Mouse (Mus musculus): ENCODE data around the gene Cpox.

The Cpox gene

DNA sequence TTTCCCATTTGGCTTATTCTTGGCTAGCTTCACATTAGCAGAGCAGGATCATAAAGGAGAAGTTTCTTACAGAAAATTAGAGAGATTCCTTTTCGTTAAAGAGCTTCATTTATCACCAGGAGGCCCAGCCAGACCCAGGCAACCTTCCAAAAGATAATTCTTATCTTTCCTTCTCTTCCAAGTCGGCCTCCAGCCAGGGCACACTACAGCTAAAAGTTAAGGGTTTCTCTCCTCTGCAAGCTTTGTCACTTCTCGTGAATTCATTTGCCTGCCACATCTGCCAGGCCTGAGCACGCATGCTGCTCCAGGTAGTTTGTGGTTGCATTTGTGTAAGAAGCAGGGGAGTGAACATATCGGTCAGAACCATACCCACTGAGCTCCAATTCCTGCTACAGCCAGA, 828 bp upstream of the Cpox start:
- no peak for DNase-seq (ENCODE audit: low spot score)

DNA sequence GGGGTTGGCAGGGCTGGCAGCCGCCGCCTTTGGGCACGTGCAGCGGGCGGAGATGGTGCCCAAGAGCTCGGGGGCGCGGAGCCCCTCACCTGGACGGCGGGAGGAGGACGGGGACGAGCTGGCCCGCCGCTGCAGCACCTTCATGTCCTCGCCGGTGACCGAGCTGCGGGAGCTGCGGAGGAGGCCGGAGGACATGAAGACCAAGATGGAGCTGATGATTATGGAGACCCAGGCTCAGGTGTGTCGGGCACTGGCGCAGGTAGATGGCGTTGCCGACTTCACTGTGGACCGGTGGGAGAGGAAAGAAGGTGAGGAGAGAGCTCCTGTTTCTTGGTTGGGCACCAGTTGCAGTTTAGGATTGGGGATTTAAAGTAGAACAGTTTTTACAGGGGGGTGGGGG, 551 bp downstream of the Cpox start:
- no peak for DNase-seq (ENCODE audit: low spot score)

DNA sequence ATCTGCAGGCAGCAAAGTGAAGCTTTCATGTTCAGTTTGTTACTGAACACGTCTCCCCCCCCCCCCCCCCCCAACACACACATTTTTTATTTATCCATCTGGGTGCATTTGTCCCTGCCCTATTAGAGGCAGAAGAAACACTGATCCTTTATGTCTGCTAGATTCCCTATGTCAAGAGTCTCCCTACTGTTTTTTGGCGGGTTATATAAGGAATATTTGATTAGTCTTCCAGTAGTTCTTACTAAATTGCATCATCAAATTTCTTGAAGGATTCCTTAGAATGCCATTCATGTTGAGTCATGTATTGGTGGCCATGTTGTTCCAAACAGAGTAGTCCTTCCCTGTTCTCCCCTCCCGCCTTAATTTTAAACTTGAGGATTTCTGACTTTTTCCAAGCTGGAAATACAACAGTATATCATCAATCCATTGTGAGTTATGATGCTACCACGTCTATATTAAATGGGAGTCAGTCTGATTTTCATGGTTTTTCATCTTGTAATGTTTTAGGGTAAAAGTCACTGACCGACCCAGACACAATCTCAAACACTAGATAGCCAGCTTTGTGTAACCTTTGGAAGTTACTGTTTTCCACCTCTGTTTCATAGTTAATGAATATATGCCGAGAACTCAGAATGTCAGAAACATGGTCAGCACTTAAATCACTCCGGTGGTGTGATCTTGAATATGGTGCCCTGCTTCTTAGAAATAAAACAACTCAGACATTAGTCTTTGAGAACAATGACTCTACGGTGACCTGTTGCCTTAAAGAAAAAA, 1.3 kb downstream of the Cpox start:
- no peak for DNase-seq (ENCODE audit: low spot score)

DNA sequence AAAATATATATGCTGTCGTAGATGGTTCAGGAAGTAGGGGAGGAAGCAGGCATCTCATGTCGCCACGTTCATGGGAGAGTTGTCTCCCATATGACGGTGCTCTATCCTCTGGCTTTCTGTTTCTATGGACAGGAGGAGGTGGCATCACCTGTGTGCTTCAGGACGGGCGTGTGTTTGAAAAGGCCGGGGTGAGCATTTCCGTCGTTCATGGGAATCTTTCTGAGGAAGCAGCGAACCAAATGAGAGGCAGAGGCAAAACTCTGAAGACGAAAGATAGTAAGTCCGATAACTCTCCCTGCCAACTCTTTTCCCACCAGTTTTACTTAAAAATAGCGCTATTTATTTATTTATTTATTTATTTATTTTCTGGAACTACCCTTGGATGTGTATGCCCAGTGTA, 2.3 kb downstream of the Cpox start:
- DNase-seq (ENCODE audit: low spot score) = no peak

DNA sequence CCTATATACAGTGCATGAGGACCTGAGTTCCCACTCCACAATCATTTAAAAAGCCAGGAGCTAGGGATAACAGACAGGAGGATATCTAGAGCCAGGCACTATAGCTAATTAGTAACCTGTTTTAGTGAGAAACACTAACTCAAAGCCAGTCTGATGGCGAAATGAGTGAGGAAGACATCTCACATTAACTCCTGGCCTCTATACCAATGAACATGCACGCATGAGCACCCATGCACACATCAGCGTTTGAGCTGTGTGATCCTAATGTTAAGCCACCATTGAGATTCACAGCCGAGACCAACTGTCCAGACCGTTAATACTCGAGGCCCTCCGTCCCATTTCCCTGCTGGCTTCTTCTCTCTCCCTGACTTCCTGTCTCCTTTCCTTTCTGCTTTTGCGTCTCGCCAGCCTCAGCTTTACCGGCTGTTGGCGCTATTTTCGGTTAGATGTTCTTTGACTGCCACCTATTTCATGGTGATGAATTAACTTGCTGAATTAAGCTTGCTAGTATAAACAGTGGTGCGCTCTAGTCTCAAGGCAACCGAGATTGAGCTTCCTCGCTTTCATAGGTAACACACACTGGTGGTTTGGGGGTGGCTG, 3.8 kb downstream of the Cpox start:
- no peak for DNase-seq (ENCODE audit: low spot score)

DNA sequence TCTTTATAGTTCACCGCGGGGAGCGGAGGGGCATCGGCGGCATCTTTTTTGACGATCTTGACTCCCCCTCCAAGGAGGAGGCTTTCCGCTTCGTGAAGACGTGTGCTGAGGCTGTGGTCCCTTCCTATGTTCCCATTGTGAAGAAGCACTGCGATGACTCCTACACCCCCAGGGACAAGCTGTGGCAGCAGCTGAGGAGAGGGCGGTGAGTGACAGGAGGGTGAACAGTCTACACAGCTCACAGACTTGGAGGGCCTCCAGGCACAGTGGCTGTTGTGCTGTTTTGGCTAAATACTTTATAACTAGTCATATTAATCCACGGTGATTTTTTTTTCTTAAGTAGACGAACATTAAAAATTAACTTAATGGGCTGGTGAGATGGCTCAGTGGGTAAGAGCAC, 5.2 kb downstream of the Cpox start:
- no peak for DNase-seq (ENCODE audit: low spot score)

DNA sequence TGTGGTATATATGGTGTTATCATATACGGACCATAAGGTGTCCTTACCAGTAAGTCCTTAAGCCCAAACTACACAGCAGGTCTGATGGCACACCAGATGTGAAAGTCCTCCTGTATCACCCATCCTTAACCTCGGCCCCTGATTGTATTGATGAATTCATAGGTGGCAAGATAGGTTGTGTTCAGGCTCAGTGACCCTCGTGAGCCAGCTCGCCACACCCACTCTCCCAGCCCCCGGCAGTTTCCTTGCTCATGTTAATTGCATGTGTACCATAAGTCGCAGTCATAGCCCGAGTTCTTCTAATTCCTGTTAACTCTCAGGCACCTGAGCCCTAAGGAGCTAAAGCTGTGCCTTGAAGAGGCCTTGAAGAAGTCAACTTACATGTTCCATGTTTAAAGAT, 6.1 kb downstream of the Cpox start:
- no peak for DNase-seq (ENCODE audit: low spot score)

DNA sequence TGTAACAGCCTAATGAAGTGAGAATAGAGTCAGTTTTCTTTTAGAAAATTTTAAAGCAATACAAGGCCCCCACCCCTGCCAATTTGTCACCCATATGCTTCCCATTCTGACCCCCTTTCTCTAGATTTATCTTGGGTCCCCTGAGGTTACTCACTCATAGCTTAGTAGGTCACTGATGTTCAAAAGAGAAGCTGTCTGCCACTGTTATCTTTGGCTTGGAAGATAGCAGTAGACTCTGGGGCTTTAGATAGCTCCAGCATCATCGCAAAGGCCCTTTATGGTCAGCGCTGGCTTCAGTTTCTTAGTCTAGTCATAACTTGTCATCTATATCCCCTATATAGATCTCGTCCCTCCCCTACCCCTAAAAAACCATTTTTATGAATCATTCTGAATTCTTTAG, 6.5 kb downstream of the Cpox start:
- no peak for DNase-seq (ENCODE audit: low spot score)

DNA sequence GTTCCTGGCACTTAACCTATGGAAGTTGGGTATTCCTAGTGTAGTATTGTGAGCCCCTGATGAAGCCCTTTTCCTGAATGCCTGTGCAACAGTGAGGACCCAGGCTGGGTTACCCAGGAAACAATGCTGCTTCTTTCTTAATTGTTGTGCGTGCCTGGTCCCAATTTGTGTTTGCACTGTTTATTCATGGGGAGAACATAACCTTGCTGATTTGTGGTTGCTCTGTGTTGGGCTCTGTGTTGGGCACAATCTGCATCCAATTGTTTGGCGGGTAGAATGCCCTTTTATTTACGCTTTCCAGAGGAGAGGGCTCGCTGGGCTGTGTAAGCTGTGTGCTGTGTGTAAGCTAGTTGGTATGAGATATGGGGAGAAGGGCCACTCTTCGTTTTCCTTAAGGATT, 7.4 kb downstream of the Cpox start:
- no peak for DNase-seq (ENCODE audit: low spot score)

DNA sequence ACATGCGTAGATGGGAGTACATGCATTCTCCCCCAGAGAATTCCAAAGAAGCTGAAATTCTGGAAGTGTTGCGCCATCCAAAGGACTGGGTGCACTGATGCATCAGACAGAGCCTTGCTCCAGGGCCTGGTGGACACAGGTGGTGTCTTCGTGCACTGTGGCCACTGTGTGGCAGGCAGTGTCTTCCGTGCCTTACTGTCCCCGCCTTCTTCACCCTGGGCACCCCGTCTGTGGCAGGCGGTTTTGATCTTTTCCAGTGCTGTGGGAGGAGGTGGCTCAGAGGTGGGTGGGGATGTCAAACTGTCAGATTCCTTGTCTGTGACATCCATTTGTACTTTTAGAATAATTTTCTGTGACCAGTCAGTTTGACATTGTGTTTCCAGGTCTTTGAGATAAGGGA, 8.6 kb downstream of the Cpox start:
- no peak for DNase-seq (ENCODE audit: low spot score)

DNA sequence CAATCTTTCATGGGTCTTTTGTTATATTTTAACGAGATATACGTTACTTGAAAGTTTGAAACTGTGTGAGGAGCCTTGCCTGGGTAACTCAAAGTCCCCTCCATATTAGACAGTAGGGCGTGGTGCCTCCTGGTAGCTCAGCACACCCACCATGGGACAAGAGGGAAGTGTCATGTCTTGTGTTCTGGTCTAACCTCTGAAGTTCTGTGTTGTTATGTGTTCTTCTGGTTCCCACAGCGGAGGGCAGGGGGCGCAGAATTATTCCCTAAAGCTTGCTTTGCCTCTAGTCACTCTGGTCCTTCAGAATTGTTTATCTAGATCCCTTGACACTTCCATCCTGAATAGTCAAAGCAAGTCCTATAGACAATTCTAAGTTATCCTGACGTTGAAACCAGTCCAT, 12.0 kb downstream of the Cpox start:
- DNase-seq (ENCODE audit: low spot score) = no peak

DNA sequence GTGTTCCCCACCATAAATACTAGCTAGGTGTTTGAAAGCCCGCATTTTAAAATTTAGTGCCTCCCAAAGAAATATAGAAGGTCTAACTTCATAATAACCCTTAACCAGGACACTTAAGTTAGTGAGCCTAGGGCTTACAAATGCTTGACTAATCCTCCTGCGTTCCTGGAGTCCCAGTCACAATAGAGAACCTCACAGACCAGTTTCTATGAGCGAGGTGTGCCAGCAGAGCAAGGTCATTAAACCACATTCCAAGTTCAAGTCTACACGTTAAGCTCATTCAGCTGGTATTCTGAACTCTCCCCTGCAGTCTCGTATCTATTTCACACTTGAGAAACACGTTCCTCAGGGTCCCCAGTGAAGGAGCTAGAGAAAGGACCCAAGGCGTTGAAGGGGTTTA, 12.8 kb downstream of the Cpox start:
- DNase-seq (ENCODE audit: low spot score) = no peak

DNA sequence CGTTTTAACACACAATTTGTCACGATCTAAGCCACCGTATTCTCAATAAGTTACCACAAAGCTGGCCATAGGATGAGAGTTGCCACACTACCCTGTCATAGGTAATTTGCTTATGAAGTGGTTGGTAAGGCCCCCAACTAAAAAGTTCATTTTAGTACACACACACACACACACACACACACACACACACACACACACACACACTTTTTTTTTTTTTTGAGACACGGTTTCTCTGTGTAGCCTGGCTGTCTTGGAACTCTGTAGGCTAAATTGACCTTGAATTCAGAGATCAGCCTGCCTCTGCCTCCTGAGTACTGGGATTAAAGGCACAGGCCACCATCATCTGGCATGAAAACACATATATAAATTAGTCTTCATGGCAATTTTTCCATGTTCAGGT, 13.8 kb downstream of the Cpox start:
- DNase-seq (ENCODE audit: low spot score) = no peak

DNA sequence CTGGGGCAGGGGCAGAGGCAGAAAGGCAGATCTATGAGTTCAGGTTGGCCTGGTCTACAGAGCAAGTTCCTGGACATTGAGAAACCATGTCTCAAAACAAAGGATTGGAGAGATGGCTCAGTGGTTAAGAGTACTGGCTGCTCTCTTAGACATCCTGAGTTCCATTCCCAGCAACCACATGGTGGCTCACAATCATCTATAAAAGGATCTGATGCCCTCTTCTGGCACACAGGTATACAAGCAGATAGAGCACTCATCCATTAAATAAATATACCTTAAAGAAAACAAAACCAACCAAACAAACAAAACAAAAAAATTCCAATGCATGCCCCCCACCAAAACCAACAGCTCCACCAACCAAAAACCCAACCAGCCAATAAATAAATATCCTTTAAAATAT, 14.4 kb downstream of the Cpox start:
- DNase-seq (ENCODE audit: low spot score) = no peak

DNA sequence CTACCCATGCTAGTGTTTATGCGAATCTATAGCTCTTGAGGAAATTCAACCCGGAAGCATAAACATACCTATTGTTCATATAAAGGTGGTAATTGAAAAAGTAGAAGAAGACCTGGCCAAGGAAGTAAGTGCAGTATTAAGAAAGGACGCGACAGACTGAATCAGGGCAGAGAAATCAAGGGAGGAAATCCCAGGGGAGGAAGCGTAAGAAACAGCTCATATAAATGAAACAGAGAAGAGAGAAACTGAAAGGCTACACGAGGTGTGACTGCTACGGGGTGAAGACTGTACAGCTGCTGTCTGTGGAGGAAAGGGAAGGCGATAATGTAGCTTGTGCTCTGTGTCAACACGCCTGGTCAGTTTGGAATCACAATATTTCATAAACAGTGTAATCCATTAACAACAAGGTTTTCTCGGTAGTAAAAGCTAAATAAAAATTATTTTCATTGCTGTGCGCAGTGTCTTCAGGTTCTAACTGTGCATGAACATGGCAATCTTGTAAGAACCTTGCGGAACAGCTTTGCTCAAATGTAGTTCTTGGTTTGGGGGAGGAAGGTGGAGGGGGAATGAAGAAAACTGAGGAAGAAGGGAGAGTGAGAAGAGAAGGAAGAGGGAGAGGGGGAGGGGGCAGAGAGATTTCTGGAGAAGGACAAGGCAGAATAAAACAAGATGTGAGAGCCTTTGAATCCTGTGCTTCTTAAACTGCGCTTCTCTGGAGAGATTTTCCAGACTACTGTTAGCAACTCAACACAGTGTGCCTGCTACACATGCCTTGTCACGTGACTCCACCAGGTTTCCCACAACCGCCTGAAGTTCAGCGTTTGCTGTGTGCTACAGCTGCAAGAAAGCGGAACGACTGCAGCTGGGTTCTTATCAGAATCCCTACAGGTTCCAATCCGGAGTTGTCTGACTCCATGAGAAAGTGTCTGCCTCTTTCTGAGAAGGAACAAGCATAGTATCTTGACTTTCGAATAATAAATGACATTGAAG, 15.8 kb downstream of the Cpox start:
- no peak for DNase-seq (ENCODE audit: low spot score)

DNA sequence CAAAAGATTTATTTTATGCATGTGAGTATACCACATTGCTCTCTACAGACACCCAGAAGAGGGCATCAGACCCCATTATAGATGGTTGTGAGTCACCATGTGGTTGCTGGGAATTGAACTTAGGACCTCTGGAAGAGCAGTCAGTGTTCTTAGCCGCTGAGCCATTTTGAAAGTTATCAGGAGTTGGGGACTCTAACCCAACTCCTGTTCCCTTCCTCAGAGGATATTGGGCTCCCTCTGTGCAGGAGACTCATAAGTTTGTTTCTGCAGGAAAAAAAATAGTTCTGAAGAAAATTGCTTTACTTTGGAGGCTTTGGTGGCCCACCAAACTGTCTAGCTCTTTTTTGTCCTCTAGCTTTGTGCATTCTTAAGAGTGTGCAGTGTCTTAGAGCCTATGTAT, 18.4 kb downstream of the Cpox start:
- no peak for DNase-seq (ENCODE audit: low spot score)

DNA sequence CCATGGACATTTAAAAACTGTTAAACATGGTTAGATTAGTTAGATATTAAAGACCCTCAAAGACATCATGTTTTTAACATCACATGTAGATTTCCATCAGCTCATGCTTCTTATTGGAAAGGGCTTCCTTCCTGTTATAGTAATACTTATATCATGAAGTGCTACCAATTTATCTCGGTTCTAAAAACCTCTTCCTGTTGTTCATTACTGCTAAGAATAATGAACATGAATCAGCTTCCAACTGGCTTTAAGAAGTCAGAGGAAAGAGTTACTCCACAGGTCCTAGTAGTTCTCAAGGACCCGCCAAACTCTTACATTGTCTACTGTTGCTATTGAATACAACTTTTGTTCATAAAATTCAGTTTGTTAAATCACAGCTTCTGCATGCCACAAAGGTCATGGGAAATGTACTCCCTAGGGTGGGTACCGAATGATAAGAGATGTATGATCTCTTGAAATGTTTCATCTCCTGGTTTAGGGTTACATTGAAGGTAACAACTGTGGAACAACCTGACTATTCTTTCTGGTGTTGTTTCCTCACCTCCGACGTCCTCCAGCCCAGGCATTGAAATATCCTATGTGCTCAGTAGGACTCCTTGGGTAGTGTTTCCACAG, 19.6 kb downstream of the Cpox start:
- no peak for DNase-seq (ENCODE audit: low spot score)

DNA sequence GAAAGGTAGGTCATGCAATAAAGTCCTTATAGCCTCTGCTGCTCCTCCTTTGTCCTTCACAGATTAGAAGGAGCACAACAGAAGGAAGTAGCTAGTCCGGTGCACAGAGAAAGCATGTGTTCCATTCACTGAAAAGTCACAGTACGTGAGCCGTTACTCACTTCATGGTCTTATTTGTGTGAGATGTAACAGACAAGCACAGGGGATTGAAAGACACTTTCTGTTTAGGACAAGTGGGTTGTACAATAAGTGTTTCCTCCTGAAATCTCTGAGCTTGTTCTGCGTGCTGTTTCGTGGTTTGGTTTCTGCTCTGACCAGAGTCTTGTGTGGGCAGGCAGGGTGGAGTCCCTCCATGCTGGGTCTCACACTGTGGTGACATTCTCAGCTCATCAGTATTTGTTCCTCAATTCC, 20.2 kb downstream of the Cpox start:
- no peak for DNase-seq (ENCODE audit: low spot score)

DNA sequence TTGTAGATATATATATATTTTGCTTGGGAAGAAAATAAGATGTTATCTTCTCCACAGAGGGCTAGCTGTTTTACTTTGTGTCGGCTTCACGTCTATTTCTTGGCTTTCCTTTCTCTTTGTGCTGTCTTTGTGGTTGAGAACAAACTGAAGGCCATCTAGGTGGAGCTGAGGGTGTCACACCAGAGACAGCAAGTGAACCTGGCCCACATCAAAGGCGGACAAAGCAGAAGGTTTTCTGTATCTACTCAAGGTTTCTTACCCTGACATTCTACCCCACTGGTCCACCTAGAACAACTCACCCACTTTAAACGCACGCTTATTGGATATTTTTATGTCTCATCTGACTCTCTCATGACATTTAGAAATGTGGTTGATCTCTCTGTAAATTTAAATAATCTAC, 24.0 kb downstream of the Cpox start:
- DNase-seq (ENCODE audit: low spot score) = no peak

DNA sequence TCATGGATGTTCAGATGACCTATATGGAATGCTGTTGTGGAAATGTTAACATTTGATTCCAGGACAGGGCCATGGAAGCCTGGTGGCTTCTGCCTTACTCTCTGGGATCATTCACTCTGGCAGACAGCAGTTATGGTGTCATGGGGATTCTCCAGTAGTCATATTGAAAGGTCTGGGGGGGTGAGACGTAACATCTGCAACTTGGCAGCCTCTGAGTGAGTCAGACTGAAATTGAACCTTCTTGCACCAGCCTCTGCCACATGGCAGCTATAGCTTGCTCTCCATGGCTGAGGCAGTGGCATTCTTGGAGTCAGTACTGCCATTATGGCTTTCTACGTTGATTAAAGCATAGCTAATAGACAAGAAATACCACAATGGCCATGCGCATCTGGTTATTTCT, 26.7 kb downstream of the Cpox start:
- DNase-seq (ENCODE audit: low spot score) = no peak

DNA sequence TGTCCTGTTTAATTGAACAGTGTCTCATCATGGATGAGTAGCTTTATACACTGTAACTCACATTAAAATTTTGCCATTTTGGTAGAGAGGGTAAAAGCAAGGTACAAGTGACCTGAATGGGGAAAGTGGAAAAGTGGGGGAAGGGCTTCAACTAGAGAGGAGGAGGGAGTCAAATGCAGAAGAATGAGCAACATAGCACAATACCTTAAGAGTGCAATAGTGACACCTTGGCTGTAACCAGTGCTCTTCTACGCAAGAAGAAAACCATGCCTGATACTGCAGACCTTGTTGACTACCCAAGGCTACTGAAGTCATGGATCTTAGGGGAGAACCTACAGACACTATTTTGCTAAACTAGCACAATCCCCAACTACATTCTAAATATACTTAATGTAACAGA, 27.2 kb downstream of the Cpox start:
- no peak for DNase-seq (ENCODE audit: low spot score)

DNA sequence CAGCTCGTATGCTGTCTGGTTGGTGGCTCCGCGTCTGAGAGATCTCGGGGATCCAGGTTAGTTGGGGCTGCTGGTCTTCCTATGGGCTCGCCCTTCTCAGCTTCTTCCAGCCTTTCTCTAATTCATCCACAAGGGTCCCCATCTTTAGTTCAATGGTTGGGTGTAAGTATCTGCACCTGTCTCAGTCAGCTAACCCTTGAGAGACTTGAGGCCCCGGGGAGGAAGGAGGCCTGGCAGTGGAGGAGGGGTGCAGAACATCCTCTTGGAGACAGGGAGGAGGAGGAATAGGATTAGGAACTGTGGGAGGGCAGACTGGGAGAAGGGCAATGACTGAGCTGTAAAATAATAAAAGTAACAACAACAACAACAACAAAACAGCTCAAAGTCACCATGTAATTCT, 30.1 kb downstream of the Cpox start:
- DNase-seq (ENCODE audit: low spot score) = no peak

All from MN1 (cell line).